Mouse (Mus musculus) midbrain, embryonic 16.5 days (tissue): ENCODE results near the gene Rab17. TPM values are rescaled to one million over a fixed set of nuclear protein-coding genes. Genes with fewer than 3 reads are reported as not detected.

Experiments used
- ATAC-seq: fragments of 200-750 bp; cut with Nextera tagmentation; 2 replicates; pipeline ENCODE4 v1.8.0; 2017; ENCODE audit warnings: moderate TSS enrichment
- H3K27ac ChIP-seq: fragments of 300-500 bp; sonication (generic); 2 replicates; pipeline ENCODE4 v1.5.1; 2014; ENCODE audit warnings: mild to moderate bottlenecking, low read length, mixed read lengths
- H3K27me3 ChIP-seq: fragments of 300-500 bp; sonication (generic); 2 replicates; pipeline ENCODE4 v1.6.1; 2014; ENCODE audit warnings: low read depth, low read length, mixed read lengths; ENCODE audit not compliant: control insufficient read depth, insufficient read depth
- H3K36me3 ChIP-seq: fragments of 300-500 bp; sonication (generic); 2 replicates; pipeline ENCODE4 v1.6.1; 2014; ENCODE audit warnings: mild to moderate bottlenecking, low read length, moderate library complexity, mixed read lengths; ENCODE audit not compliant: control insufficient read depth, insufficient read depth
- H3K4me1 ChIP-seq: fragments of 300-500 bp; sonication (generic); 2 replicates; pipeline ENCODE4 v1.6.1; 2014; ENCODE audit warnings: mild to moderate bottlenecking, low read length, mixed read lengths; ENCODE audit not compliant: control insufficient read depth, insufficient read depth
- H3K4me2 ChIP-seq: fragments of 300-500 bp; sonication (generic); 2 replicates; pipeline ENCODE4 v1.6.1; 2014; ENCODE audit warnings: mild to moderate bottlenecking, low read length, mixed read lengths
- H3K4me3 ChIP-seq: fragments of 300-500 bp; sonication (generic); 2 replicates; pipeline ENCODE4 v1.5.1; 2014; ENCODE audit warnings: low read depth, mild to moderate bottlenecking, low read length, moderate library complexity, mixed read lengths
- H3K9ac ChIP-seq: fragments of 300-500 bp; sonication (generic); 2 replicates; pipeline ENCODE4 v1.6.1; 2014; ENCODE audit warnings: low read depth, low read length, mixed read lengths
- H3K9me3 ChIP-seq: fragments of 300-500 bp; sonication (generic); replicated peaks from 2 replicates; pipeline ENCODE4 v1.6.1; 2014; ENCODE audit warnings: mild to moderate bottlenecking, low read length, mixed read lengths; ENCODE audit not compliant: control insufficient read depth, poor library complexity, severe bottlenecking
- WGBS: fragments of 180-500 bp; shearing (Covaris S2); extraction: QIAGEN DNeasy Blood & Tissue Kit; methylation state at CpG from one replicate; pipeline ENCODE4 v1.1.7; 2014; 5-methylcytosine and 5-hydroxymethylcytosine counted together
- polyA plus RNA-seq: library from polyadenylated mRNA; unstranded; fragments of >200 nt; fragmentation: Nextera tagmentation; extraction: Ambion mirVana; gene quantifications from 2 replicates; pipeline ENCODE4 v1.2.1, GENCODE M21; 2015

Gene Rab17
- polyA plus RNA-seq, 1 experiment from 2014 or later, result 0.19 TPM

DNA sequence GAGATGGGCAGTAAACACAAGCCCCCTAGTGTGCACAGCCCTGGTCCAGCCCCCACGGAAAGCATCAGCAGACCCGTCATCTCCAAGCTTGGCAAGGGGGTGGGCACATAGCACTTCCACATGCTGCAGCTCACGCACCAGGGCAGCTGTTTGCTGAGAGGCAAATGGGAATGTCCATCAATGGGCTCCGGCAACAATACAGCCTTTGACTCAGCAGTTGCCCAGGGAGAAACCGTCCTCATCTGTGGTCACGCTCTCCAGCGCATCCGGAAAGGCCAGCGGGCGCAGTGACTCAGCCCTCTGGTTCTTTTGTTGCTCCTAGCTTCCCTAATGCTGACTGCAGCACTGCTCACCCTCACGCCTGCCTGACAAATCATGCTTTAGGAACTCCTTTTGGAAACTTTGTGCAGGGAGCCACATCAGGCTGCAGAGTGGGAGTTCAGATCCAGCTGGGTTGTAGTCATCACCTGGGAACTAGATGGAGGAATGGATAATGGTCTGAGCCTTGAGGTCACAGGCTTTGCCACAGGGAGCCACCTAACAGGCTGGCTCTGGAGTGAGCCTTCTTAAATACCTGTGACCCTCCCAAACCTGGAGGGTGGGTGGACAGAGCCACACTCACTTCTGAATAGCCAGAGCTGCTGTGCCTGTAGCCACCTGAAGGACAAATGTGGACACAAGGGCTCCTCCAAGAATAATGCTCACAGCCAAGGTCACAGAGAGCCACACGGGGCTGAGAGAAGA lies 5.6 kb upstream of the Rab17 start:
- H3K4me1 ChIP-seq, result peaks cover 24% of the 10 kb centered on the region
- no peaks in the 10 kb centered on the region for H3K36me3 ChIP-seq
- H3K9me3 ChIP-seq, result no peaks in the 10 kb centered on the region
- peak; percentile 66 for ATAC-seq
- peak overlapping the region; percentile 41 for H3K4me2 ChIP-seq
- no peak overlapping the region for H3K4me3 ChIP-seq
- peak overlapping the region; percentile 0; the same call in 1 of the 2 replicates for H3K27ac ChIP-seq
- H3K27me3 ChIP-seq, result no peaks in the 10 kb centered on the region
- H3K9ac ChIP-seq, result peak overlapping the region; percentile 45; the same call in 1 of the 2 replicates
- WGBS, result 4% methylated on average over 12 of the region's 12 CpGs

DNA sequence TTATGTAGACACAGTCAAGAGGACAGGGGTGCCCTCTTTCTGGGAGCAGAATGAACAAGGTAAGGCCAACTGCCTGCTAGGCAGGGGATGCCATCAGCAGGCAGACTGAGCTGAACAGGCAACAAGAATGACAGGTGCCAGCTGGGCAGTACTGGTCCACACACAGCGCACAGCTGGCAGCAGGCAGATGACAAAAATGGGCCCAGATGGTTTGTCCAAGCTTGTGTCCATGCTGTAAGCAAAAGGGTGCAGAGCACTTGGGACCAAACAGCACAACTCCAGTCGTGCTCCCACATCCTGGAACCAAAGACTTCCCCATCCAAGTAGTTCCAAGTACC lies 4.1 kb upstream of the Rab17 start:
- no peak overlapping the region for H3K27ac ChIP-seq
- H3K4me1 ChIP-seq, result peaks cover 24% of the 10 kb centered on the region
- H3K4me2 ChIP-seq, result no peak overlapping the region
- H3K36me3 ChIP-seq, result no peaks in the 10 kb centered on the region
- no peaks in the 10 kb centered on the region for H3K27me3 ChIP-seq
- no peaks in the 10 kb centered on the region for H3K9me3 ChIP-seq
- WGBS, result 82% methylated on average over 2 of the region's 2 CpGs
- no peak overlapping the region for H3K4me3 ChIP-seq
- ATAC-seq, result peak; percentile 34
- no peak overlapping the region for H3K9ac ChIP-seq

DNA sequence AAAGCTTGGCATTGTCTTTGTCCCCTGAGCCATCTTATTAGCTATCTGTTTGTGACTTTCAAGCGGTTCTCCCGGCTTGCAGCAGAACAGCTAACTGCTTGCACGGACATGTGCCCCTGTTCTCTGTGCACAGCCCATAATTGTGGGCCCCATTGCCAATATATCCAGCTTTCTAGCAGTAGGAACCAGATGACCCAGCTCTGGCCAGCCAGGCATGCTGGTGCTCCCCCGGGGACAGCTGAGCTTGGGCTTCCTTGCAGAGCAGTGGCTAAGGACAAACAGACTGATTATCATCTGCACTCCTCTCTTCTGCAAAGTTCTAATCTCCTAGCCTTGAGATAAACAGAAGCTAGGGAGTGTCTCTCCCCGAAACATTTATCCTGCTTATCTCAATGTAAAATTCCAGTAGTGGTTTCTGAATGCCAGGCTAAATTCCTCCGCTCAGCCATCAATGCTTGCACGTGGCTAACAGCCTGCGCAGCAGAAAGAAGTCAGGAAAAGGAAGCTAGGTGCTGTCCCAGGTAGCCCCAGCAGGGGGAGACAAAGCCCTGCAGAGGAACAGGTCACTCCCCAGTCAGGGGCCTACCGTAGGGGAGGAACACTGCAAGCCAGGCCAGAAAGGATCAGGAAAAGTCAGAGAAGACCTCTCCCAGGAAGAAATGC lies 3.6 kb upstream of the Rab17 start:
- Histone ChIP-seq H3K27ac (no peak overlapping the region), H3K27me3 (no peaks in the 10 kb centered on the region), H3K4me1 (peaks cover 24% of the 10 kb centered on the region), H3K9me3 (no peaks in the 10 kb centered on the region), H3K4me2 (no peak overlapping the region; the same call in 1 of the 2 replicates), H3K36me3 (no peaks in the 10 kb centered on the region), H3K4me3 (no peak overlapping the region), H3K9ac (no peak overlapping the region)
- peak; percentile 72 for ATAC-seq
- 18% methylated on average over 9 of the region's 9 CpGs for WGBS

DNA sequence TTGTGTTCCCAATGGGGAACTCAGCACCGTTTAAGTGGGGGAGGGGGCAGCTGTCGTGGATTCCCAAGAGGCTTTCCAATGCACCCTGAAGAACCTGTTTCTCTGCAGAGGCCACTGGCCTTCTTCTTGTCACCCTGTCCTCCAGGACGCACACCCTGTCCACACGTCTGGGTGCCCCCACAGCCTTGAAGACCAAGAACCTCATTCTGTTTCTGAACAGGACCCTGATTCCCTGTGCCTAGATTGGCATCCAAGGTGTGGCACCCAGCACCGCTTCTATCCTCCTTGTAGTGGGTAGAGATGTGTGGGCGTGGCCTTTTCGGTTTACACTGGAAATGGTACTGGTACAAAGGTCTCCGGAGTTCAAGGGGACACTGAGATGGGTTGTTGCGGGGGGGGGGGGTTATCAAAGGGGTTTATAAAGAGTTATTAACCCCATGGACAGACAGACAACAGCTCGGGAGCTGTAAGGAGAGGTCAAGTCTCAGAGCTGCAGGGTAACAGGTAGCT lies 475 bp upstream of the Rab17 start:
- WGBS, result 79% methylated on average over 10 of the region's 10 CpGs
- Histone ChIP-seq H3K36me3 (no peaks in the 10 kb centered on the region), H3K4me1 (peaks cover 12% of the 10 kb centered on the region), H3K27ac (no peak overlapping the region), H3K9me3 (no peaks in the 10 kb centered on the region), H3K9ac (no peak overlapping the region), H3K27me3 (no peaks in the 10 kb centered on the region), H3K4me3 (no peak overlapping the region), H3K4me2 (no peak overlapping the region)
- ATAC-seq, result no peak

DNA sequence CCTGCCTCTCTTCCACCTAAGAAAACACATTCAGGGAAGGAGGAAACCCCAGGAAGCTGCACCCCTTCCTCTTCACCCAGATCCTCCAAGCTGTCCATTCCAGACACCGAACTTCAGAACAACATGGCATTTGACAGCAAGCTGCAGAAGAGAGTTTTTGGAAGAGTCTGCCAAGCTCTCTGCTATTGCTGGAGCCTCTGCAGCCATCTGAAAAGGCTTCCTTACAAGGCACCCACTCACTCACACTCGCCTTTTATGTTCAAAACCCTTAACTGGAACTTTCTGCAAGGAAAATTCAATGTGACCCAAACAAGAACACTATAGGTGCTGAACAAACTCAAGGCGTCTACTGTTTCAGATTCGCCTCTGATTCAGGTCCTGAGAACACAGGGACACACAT lies 812 bp downstream of the Rab17 start:
- Histone ChIP-seq H3K4me3 (no peak overlapping the region), H3K27me3 (no peaks in the 10 kb centered on the region), H3K9me3 (no peaks in the 10 kb centered on the region), H3K9ac (no peak overlapping the region), H3K4me2 (no peak overlapping the region), H3K27ac (no peak overlapping the region), H3K4me1 (0 out of 2 replicates have a peak, but pooled peaks cover 3% of the 10 kb centered on the region), H3K36me3 (no peaks in the 10 kb centered on the region)
- WGBS, result 85% methylated on average over 4 of the region's 4 CpGs
- ATAC-seq, result no peak

DNA sequence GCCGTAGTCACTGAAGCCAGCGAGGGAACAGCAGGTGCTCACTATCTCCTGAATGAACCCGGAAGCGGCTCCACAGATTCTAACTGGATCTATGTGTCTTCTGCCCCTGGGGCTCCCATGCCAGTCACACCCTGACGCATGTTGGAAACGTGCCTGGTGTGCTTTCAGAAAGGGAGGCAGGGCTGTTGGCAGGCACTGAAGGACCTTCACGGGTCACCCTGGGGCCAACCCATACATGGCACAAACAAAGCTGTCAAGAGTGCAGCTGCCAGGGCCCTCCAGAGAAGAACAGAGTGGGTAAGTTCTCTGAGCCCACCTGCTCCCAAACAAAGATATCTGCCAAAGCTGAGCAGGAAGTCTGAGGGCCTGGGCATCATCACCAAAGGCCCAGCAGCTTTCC lies 1.9 kb downstream of the Rab17 start:
- Histone ChIP-seq H3K4me2 (no peak overlapping the region), H3K4me1 (no peaks in the 10 kb centered on the region), H3K27me3 (no peaks in the 10 kb centered on the region), H3K4me3 (no peak overlapping the region), H3K9me3 (no peaks in the 10 kb centered on the region), H3K36me3 (no peaks in the 10 kb centered on the region), H3K27ac (no peak overlapping the region), H3K9ac (no peak overlapping the region)
- ATAC-seq, result no peak
- WGBS, result 57% methylated on average over 7 of the region's 7 CpGs

DNA sequence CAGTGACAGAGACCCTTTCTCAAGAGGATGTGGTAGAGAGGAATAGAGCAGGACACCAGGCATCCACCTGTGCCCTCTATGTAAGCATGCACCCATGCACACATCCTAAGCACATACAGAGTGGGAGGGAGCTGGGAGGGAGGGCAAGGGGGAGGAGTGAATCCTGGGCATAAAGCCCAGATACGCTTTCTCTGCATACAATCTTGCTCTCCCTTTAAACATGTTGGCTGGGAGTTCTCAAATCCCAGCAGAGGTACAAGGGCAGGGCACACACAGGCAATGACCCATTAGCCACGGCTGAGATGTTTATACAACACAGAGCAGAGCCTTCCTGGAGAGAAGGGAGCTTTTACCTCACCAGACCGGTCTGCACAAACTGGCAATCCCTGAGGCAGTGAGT lies 6.5 kb downstream of the Rab17 start:
- H3K4me1 ChIP-seq, result no peaks in the 10 kb centered on the region
- peaks cover 2% of the 10 kb centered on the region; the same call in 1 of the 2 replicates for H3K27me3 ChIP-seq
- no peaks in the 10 kb centered on the region for H3K9me3 ChIP-seq
- H3K36me3 ChIP-seq, result no peaks in the 10 kb centered on the region
- no peak overlapping the region for H3K4me2 ChIP-seq
- H3K9ac ChIP-seq, result no peak overlapping the region
- WGBS, result 9% methylated on average over 3 of the region's 3 CpGs
- no peak overlapping the region for H3K4me3 ChIP-seq
- no peak overlapping the region for H3K27ac ChIP-seq
- ATAC-seq, result peak; percentile 51; the same call in 1 of the 2 replicates

DNA sequence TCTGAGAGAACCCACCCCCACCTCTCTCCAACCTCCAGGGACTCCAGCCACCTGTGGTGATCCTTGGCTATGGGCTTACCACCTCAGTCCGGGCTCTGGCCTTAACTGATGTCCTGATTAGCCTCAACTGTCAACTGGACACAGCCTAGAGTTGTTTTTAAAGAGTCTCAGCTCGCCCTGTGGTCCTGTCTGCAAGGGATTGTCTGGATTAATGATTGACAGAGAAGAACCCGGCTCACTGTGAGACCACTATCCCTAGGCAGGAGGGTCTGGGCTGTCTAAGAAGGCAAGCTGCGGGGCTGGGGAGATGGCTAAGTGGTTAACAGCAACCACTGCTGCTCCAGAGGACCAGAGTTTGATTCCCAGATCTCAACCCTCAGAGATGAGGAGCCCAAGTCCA lies 6.9 kb downstream of the Rab17 start:
- Histone ChIP-seq H3K4me2 (no peak overlapping the region), H3K36me3 (no peaks in the 10 kb centered on the region), H3K27me3 (peaks cover 2% of the 10 kb centered on the region; the same call in 1 of the 2 replicates), H3K4me1 (no peaks in the 10 kb centered on the region), H3K27ac (no peak overlapping the region), H3K9me3 (no peaks in the 10 kb centered on the region), H3K9ac (no peak overlapping the region), H3K4me3 (no peak overlapping the region)
- no peak for ATAC-seq
- WGBS, result 40% methylated on average over 4 of the region's 4 CpGs
